Mouse (Mus musculus) G1E (cell line): ENCODE results near the gene Tcte1.

Experiments used
- CTCF ChIP-seq: IDR thresholded peaks from 2 replicates; pipeline ENCODE4 v1.5.1; 2012; ENCODE audit warnings: low read depth, low read length, inconsistent platforms, mixed read lengths
- GATA1 ChIP-seq: IDR thresholded peaks from 2 replicates; pipeline ENCODE4 v1.6.1; 2012; ENCODE audit warnings: borderline replicate concordance, low read length, inconsistent platforms, mixed read lengths
- GATA2 ChIP-seq: IDR thresholded peaks from 2 replicates; pipeline ENCODE4 v1.6.1; 2012; ENCODE audit warnings: low read depth, low read length, inconsistent platforms, borderline replicate concordance
- POLR2AphosphoS5 ChIP-seq: IDR thresholded peaks from 2 replicates; pipeline ENCODE4 v1.6.1; 2012; ENCODE audit warnings: low read depth, low read length, inconsistent platforms; ENCODE audit not compliant: insufficient replicate concordance
- TAL1 ChIP-seq: conservative IDR thresholded peaks from 2 replicates; pipeline ENCODE4 v1.6.1; 2012; ENCODE audit warnings: low read depth, low read length, inconsistent platforms, mixed read lengths

DNA sequence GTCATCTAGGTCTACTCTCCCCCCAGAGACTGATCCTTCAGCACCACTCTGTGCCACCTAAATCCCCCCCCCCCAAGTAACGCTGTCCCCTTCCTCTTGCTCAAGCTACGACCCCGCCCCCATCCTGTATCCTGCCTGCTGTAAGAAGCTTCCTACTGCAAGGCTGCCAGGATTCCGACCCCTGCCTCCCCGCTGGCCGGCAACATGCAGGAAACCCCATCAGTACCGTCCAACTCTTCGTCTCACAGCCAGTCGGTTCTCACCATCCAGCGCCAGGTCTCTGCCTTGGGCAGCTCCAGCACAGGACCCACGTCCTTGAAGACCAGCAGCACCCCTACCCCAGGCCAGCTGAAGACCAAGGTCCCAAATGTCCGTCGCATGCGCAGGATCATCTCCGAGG lies 9.7 kb downstream of the Tcte1 start:
- TF ChIP-seq CTCF (no peak), TAL1 (no peak), GATA1 (no peak), POLR2AphosphoS5 (no peak), GATA2 (no peak)
